Mouse (Mus musculus) 416B (cell line): ENCODE measurements around the gene Cdkn2a.

ENCODE experiments used
- DNase-seq: peaks from one replicate; pipeline ENCODE4 v3.0.0; 2011; ENCODE audit warnings: low read depth

The Cdkn2a gene

GRCm38 (mm10) chr4:89294486-89295440, at the start of gene Cdkn2a:
Gene Cdkn2a, minus strand, starts transcription at chr4:89294653.
- DNase-seq: no peak

GRCm38 (mm10) chr4:89313461-89313860, 19.0 kb upstream of the Cdkn2a start:
- no peak for DNase-seq

GRCm38 (mm10) chr4:89310491-89311254, 16.2 kb upstream of the Cdkn2a start, which contains the start of gene Cdkn2b:
Gene Cdkn2b, minus strand, starts transcription at chr4:89311039.
- DNase-seq: peak; percentile 98

GRCm38 (mm10) chr4:89309996-89310395, 15.5 kb upstream of the Cdkn2a start:
- DNase-seq: no peak

GRCm38 (mm10) chr4:89308001-89308400, 13.5 kb upstream of the Cdkn2a start:
- DNase-seq: no peak

GRCm38 (mm10) chr4:89306798-89307365, 12.4 kb upstream of the Cdkn2a start:
- DNase-seq: no peak

- DNase-seq: no peak
Measured at GRCm38 (mm10) chr4:89305691-89306090, 11.2 kb upstream of the Cdkn2a start.

- DNase-seq: no peak
Measured at GRCm38 (mm10) chr4:89303281-89303995, 9.0 kb upstream of the Cdkn2a start.

- DNase-seq: no peak
Measured at GRCm38 (mm10) chr4:89302129-89302528, 7.7 kb upstream of the Cdkn2a start.

GRCm38 (mm10) chr4:89299721-89300120, 5.3 kb upstream of the Cdkn2a start:
- no peak for DNase-seq

GRCm38 (mm10) chr4:89295441-89296220, 1.2 kb upstream of the Cdkn2a start:
- no peak for DNase-seq

GRCm38 (mm10) chr4:89294091-89294485, 365 bp downstream of the Cdkn2a start:
- DNase-seq: no peak

- no peak for DNase-seq
Measured at GRCm38 (mm10) chr4:89293516-89293915, 937 bp downstream of the Cdkn2a start.

- no peak for DNase-seq
Measured at GRCm38 (mm10) chr4:89289028-89289427, 5.4 kb downstream of the Cdkn2a start.

- DNase-seq: no peak
Measured at GRCm38 (mm10) chr4:89286566-89286965, 7.9 kb downstream of the Cdkn2a start.

- no peak for DNase-seq
Measured at GRCm38 (mm10) chr4:89285688-89286087, 8.8 kb downstream of the Cdkn2a start.

- no peak for DNase-seq
Measured at GRCm38 (mm10) chr4:89282661-89283060, 11.8 kb downstream of the Cdkn2a start.

GRCm38 (mm10) chr4:89282036-89282566, 12.4 kb downstream of the Cdkn2a start:
- no peak for DNase-seq

- no peak for DNase-seq
Measured at GRCm38 (mm10) chr4:89281236-89281635, 13.2 kb downstream of the Cdkn2a start.

- DNase-seq: no peak
Measured at GRCm38 (mm10) chr4:89279641-89280040, 14.8 kb downstream of the Cdkn2a start.
